Mouse (Mus musculus) bone marrow macrophage, adult 2 months (primary cell): ENCODE data around the gene Nlrp3.

ENCODE experiments used
- CTCF ChIP-seq: IDR thresholded peaks from 2 replicates; pipeline ENCODE4 v1.5.1; 2012; ENCODE audit warnings: low read depth, mild to moderate bottlenecking, low read length, moderate library complexity
- POLR2A ChIP-seq: IDR thresholded peaks from 2 replicates; pipeline ENCODE4 v1.6.1; 2012; ENCODE audit warnings: mild to moderate bottlenecking, low read depth, low read length, borderline replicate concordance

DNA sequence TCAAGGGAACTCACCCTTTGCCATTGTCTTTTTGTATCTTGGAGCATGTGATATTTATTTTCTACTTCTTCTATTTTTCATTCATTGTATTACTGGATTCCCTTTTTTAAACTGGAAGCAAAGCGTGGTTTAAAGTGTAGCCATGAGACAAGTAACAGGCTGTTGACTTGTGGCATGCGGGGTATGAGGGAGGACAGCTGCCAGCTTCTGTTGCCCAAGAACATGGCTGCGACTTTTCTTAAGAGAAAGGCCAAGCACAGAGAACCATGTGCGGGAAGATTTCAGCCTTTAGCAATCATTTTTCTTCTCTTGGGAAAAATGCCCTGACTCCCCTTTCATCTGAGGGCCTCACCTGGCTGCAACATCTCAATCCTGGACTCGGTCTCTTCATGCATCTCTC lies 70.3 kb downstream of the Nlrp3 start:
- no peak for TF ChIP-seq POLR2A
- TF ChIP-seq CTCF, result no peak
